Mouse (Mus musculus): ENCODE results near the gene 1700011L22Rik. TPM values are rescaled to one million over a fixed set of nuclear protein-coding genes. Genes with fewer than 3 reads are reported as not detected.
A peak's percentile ranks its signal among the peaks of the same experiment; 100 is the strongest.

The 1700011L22Rik gene
- polyA plus RNA-seq, 1 experiment from 2014 or later: not detected

DNA sequence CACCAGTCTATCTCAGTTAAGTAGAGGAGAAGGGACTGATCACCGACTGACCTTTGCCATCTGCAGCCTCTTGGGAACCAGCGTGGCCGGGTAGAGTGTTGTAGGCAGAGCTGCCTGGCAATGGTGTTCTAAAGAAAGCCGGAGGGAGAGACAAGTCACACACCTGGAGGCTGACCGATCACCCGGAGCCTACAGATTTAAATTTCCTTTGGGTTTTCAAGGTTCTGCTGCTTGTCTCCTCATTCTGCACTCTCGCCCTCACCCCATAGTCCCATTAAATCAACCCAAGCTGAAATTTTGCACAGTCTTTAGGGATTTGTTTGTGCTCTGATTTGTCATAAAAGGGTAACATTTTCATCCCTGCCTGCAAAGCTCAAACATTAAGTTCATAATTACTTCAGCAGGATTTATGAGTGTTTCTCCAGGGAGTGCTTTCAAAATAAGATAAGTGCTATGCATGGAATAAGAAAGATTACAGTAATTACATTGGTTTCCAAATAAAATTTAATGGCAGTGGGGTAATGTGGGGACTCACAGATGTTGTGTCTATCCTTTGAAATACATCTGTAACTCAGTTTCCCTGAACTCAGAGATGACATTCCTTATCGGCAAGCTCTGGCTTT, 19.0 kb downstream of the 1700011L22Rik start:
- no peak overlapping the region for H3K4me2 ChIP-seq
- H3K4me3 ChIP-seq: no peak overlapping the region
- no peak for ATAC-seq (ENCODE audit: borderline replicate concordance, extremely low read depth, low FRiP score, low TSS enrichment)
- H3K27ac ChIP-seq: no peak overlapping the region
- WGBS: 75% methylated on average over 8 of the region's 8 CpGs
- H3K4me1 ChIP-seq: no peaks in the 10 kb centered on the region
- H3K36me3 ChIP-seq: no peaks in the 10 kb centered on the region
- no peaks in the 10 kb centered on the region for H3K27me3 ChIP-seq
- no peaks in the 10 kb centered on the region for H3K9me3 ChIP-seq
- no peak overlapping the region for H3K9ac ChIP-seq

GRCm38 (mm10) chr8:79227916-79228315, 20.5 kb downstream of the 1700011L22Rik start:
- H3K27ac ChIP-seq: no peak overlapping the region
- no peaks in the 10 kb centered on the region for H3K36me3 ChIP-seq
- WGBS: 85% methylated on average over 3 of the region's 3 CpGs
- no peak overlapping the region for H3K9ac ChIP-seq
- no peaks in the 10 kb centered on the region for H3K9me3 ChIP-seq
- no peaks in the 10 kb centered on the region for H3K27me3 ChIP-seq
- H3K4me1 ChIP-seq: 0 out of 2 replicates have a peak, but pooled peaks cover 6% of the 10 kb centered on the region
- no peak for ATAC-seq (ENCODE audit: borderline replicate concordance, extremely low read depth, low FRiP score, low TSS enrichment)
- no peak overlapping the region for H3K4me3 ChIP-seq
- no peak overlapping the region for H3K4me2 ChIP-seq

- H3K4me3 ChIP-seq: no peak overlapping the region
- H3K9me3 ChIP-seq: no peaks in the 10 kb centered on the region
- H3K36me3 ChIP-seq: no peaks in the 10 kb centered on the region
- WGBS: 68% methylated on average over 4 of the region's 4 CpGs
- no peak overlapping the region for H3K9ac ChIP-seq
- no peak overlapping the region for H3K4me2 ChIP-seq
- no peak overlapping the region for H3K27ac ChIP-seq
- ATAC-seq (ENCODE audit: borderline replicate concordance, extremely low read depth, low FRiP score, low TSS enrichment): no peak
- H3K4me1 ChIP-seq: peaks cover 13% of the 10 kb centered on the region; the same call in 1 of the 2 replicates
- no peaks in the 10 kb centered on the region for H3K27me3 ChIP-seq
These were observed 21.2 kb downstream of the 1700011L22Rik start for GRCm38 (mm10) chr8:79227194-79227593.

GRCm38 (mm10) chr8:79226046-79226445, 22.3 kb downstream of the 1700011L22Rik start:
- peaks cover 15% of the 10 kb centered on the region; the same call in 1 of the 2 replicates for H3K4me1 ChIP-seq
- no peak overlapping the region for H3K9ac ChIP-seq
- WGBS: 75% methylated on average over 3 of the region's 3 CpGs
- no peak overlapping the region for H3K4me2 ChIP-seq
- ATAC-seq (ENCODE audit: borderline replicate concordance, extremely low read depth, low FRiP score, low TSS enrichment): no peak
- H3K9me3 ChIP-seq: no peaks in the 10 kb centered on the region
- no peaks in the 10 kb centered on the region for H3K27me3 ChIP-seq
- H3K4me3 ChIP-seq: no peak overlapping the region
- no peak overlapping the region for H3K27ac ChIP-seq
- no peaks in the 10 kb centered on the region for H3K36me3 ChIP-seq

DNA sequence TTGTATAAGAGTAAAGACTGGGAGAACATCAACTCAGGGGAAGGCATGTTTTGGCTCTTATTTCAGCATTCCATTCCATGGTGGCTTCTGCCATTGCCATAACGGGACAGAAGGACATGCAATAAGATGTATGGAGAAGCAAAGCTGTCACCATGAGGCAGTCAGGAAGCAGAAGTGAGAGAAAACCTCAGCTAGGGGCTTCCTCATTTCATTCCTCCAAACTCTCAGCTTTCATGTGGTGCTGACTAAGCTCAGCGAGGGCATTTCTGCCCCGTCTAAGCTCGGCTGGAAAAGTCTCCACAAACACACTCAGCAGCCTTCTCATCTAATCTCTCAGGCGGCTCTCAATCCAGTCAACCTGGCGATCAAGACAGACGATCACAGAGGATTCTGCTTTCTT, 22.8 kb downstream of the 1700011L22Rik start:
- Histone ChIP-seq H3K4me2 (no peak overlapping the region), H3K36me3 (no peaks in the 10 kb centered on the region), H3K9me3 (no peaks in the 10 kb centered on the region), H3K4me3 (no peak overlapping the region), H3K27ac (no peak overlapping the region), H3K27me3 (no peaks in the 10 kb centered on the region), H3K9ac (no peak overlapping the region), H3K4me1 (peaks cover 15% of the 10 kb centered on the region; the same call in 1 of the 2 replicates)
- no peak for ATAC-seq (ENCODE audit: borderline replicate concordance, extremely low read depth, low FRiP score, low TSS enrichment)
- 53% methylated on average over 7 of the region's 7 CpGs for WGBS

- H3K36me3 ChIP-seq: no peaks in the 10 kb centered on the region
- H3K27ac ChIP-seq: no peak overlapping the region
- 91% methylated on average over 9 of the region's 9 CpGs for WGBS
- H3K4me1 ChIP-seq: peaks cover 15% of the 10 kb centered on the region; the same call in 1 of the 2 replicates
- no peaks in the 10 kb centered on the region for H3K9me3 ChIP-seq
- no peak overlapping the region for H3K9ac ChIP-seq
- no peaks in the 10 kb centered on the region for H3K27me3 ChIP-seq
- H3K4me2 ChIP-seq: no peak overlapping the region
- no peak overlapping the region for H3K4me3 ChIP-seq
- ATAC-seq (ENCODE audit: borderline replicate concordance, extremely low read depth, low FRiP score, low TSS enrichment): no peak
These were observed 24.0 kb downstream of the 1700011L22Rik start for GRCm38 (mm10) chr8:79224363-79224762.

DNA sequence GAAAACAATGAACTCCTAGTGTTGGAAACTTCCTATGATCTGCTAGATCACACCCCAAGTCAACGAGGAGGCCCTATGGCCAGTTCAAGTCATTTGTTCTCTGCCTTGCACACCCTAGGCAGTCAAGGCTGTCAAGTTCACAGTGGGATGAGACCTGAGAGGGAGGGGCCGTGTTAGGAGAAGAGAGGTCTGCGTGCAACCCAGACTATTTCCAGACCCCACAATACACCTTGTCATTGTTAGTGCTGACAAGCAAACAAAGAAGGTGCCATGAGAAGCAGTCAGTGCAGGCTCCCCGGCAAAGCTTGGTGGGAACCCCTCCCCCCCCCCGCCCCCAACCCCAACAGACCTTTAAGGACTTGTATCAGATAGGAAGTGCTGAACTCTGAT, 25.6 kb downstream of the 1700011L22Rik start:
- Histone ChIP-seq H3K4me2 (no peak overlapping the region), H3K4me1 (peaks cover 15% of the 10 kb centered on the region; the same call in 1 of the 2 replicates), H3K9ac (no peak overlapping the region), H3K9me3 (no peaks in the 10 kb centered on the region), H3K4me3 (no peak overlapping the region), H3K36me3 (no peaks in the 10 kb centered on the region), H3K27me3 (no peaks in the 10 kb centered on the region), H3K27ac (no peak overlapping the region)
- ATAC-seq (ENCODE audit: borderline replicate concordance, extremely low read depth, low FRiP score, low TSS enrichment): no peak
- 46% methylated on average over 5 of the region's 5 CpGs for WGBS

GRCm38 (mm10) chr8:79222106-79222751, 26.1 kb downstream of the 1700011L22Rik start:
- H3K4me2 ChIP-seq: no peak overlapping the region
- WGBS: 53% methylated on average over 5 of the region's 5 CpGs
- H3K4me1 ChIP-seq: peaks cover 15% of the 10 kb centered on the region; the same call in 1 of the 2 replicates
- no peak overlapping the region for H3K27ac ChIP-seq
- no peaks in the 10 kb centered on the region for H3K9me3 ChIP-seq
- H3K27me3 ChIP-seq: no peaks in the 10 kb centered on the region
- H3K9ac ChIP-seq: no peak overlapping the region
- H3K36me3 ChIP-seq: no peaks in the 10 kb centered on the region
- H3K4me3 ChIP-seq: no peak overlapping the region
- ATAC-seq (ENCODE audit: borderline replicate concordance, extremely low read depth, low FRiP score, low TSS enrichment): no peak

GRCm38 (mm10) chr8:79211630-79212029, 36.7 kb downstream of the 1700011L22Rik start:
- Histone ChIP-seq H3K9ac (no peak overlapping the region), H3K9me3 (no peaks in the 10 kb centered on the region), H3K27ac (no peak overlapping the region), H3K4me3 (no peak overlapping the region), H3K27me3 (no peaks in the 10 kb centered on the region), H3K36me3 (no peaks in the 10 kb centered on the region), H3K4me1 (peaks cover 26% of the 10 kb centered on the region), H3K4me2 (no peak overlapping the region)
- 63% methylated on average over 9 of the region's 9 CpGs for WGBS
- no peak for ATAC-seq (ENCODE audit: borderline replicate concordance, extremely low read depth, low FRiP score, low TSS enrichment)

DNA sequence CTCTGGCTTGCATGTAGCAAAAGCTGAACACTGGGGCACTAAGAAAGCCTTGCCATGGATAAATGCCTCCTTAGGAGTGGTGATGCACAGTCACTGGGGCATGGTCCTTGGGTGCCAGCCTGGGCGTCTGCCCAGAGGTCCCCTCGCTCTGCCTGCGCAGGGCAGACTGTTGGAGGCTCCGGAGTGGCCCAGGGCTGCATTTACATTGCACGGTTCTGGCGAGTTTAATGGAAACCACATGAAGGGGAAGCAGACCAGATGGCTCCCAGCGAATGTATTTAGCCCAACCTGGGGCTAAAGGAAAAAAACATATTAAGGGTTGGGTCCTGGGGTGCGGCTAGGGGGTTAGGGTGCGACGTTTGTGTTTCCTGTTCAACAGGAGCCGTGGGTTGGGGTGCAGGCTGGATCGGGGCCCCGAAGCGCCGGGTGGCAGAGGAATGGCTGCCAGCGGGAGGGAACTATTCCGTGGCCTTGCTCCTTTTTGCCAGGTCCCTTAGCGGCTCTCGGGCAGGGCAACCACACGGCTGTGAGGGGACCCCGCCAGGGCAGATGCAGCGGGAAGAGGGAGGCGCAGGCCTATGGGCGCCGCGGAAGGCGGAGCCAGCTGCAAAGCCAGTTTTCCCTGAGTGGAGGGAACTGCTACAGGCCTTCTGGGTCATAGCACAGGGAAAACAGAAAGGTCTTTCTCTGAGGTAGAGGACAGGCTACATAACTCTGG, 38.6 kb downstream of the 1700011L22Rik start:
- Histone ChIP-seq H3K36me3 (no peaks in the 10 kb centered on the region), H3K27ac (peak overlapping the region; percentile 77), H3K4me1 (peaks cover 26% of the 10 kb centered on the region), H3K4me3 (peak overlapping the region; percentile 37), H3K4me2 (peak overlapping the region; percentile 74), H3K9me3 (no peaks in the 10 kb centered on the region), H3K27me3 (no peaks in the 10 kb centered on the region), H3K9ac (peak overlapping the region; percentile 38)
- WGBS: 8% methylated on average over 27 of the region's 27 CpGs
- peak; percentile 82 for ATAC-seq (ENCODE audit: borderline replicate concordance, extremely low read depth, low FRiP score, low TSS enrichment)

DNA sequence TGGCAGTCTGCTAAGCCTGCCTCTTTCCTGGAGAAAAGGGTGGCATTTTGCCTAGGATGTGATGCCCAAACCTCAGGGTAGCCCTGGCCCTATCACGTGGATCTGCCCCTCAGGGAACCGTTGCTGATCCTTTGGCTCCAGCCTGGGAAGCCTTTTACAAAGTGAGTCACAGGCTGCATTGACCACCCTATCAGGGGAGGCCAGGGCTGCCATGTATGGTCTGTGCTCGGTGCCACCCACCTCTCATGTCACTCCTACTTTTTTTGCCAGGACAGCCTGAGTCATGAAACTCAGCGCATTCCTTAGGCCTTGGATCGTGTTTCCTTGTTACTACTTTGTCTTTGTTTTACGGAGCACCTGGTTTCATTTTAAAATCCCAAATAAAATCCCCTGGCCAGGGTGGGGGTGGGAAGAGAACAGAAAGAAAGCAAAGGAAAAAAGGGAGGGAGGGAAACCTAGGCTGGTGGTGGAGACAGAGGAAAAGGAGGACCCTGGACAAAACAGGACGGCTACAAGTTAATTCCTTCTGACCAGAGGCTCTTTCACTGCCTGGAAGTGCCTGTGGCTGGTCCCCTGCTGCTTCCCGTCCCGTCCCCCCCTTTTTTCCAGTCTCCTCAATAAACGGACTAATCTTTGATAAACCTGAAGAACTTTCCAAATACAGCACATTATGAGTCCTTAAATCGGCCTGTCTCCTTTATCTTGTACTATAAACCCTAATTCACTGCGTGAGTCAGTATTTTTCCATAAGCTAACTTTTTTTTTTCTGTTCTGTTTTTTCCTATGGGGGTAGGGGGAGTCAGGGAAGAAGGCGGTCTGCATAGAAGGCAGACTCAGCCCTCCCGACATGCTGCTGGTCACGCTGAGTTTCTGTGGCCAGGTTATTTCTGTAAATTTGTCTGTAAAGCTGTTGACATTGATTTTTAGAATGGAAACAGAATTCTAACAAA, 39.4 kb downstream of the 1700011L22Rik start:
- Histone ChIP-seq H3K36me3 (no peaks in the 10 kb centered on the region), H3K27ac (peak overlapping the region; percentile 77), H3K9ac (peak overlapping the region; percentile 38; the same call in 1 of the 2 replicates), H3K4me2 (peak overlapping the region; percentile 74), H3K4me1 (peaks cover 26% of the 10 kb centered on the region), H3K4me3 (no peak overlapping the region), H3K9me3 (no peaks in the 10 kb centered on the region), H3K27me3 (no peaks in the 10 kb centered on the region)
- WGBS: 17% methylated on average over 15 of the region's 15 CpGs
- peak; percentile 66; the same call in 1 of the 2 replicates for ATAC-seq (ENCODE audit: borderline replicate concordance, extremely low read depth, low FRiP score, low TSS enrichment)

All from lung, embryonic 15.5 days (tissue).